Mouse (Mus musculus) bone marrow macrophage, adult 2 months (primary cell): ENCODE results near the gene Apob.

Source experiments
- CTCF ChIP-seq: IDR thresholded peaks from 2 replicates; pipeline ENCODE4 v1.5.1; 2012; ENCODE audit warnings: low read depth, mild to moderate bottlenecking, low read length, moderate library complexity
- POLR2A ChIP-seq: IDR thresholded peaks from 2 replicates; pipeline ENCODE4 v1.6.1; 2012; ENCODE audit warnings: mild to moderate bottlenecking, low read depth, low read length, borderline replicate concordance

GRCm38 (mm10) chr12:8063363-8064065 is 86.1 kb downstream of the Apob start:
- TF ChIP-seq CTCF: no peak
- no peak for TF ChIP-seq POLR2A
